In genomic region chr1:53859175-53859574, GRCm38 (mm10) we compare ENCODE assay signal across 35 mouse cellular contexts.
"Had no signal": no experiment of that assay in that cellular context is flagged by ENCODE, and none has a peak within 500 bp of the region (broad histone marks: within the 10 kb centered on the region; RNA-seq: fewer than 3 reads in every experiment).

No protein-coding gene starts in this region.

- H3K4me3 ChIP-seq: heart, embryonic 10.5 days; heart, embryonic 12.5 days; heart, embryonic 13.5 days; heart, embryonic 15.5 days; hindbrain, embryonic 10.5 days; hindbrain, embryonic 12.5 days; hindbrain, embryonic 13.5 days; hindbrain, embryonic 15.5 days; intestine, embryonic 15.5 days; kidney, embryonic 15.5 days; layer of hippocampus, adult 2 months; left cerebral cortex, adult 2 months had no signal

- H3K27me3 ChIP-seq: heart, embryonic 12.5 days; heart, embryonic 13.5 days; heart, embryonic 15.5 days; hindbrain, embryonic 12.5 days; hindbrain, embryonic 13.5 days; hindbrain, embryonic 15.5 days; intestine, embryonic 15.5 days; kidney, embryonic 15.5 days had no signal

- H3K36me3 ChIP-seq: heart, embryonic 10.5 days; heart, embryonic 13.5 days; heart, embryonic 15.5 days; hindbrain, embryonic 10.5 days; hindbrain, embryonic 12.5 days; hindbrain, embryonic 13.5 days; hindbrain, embryonic 15.5 days; intestine, embryonic 15.5 days; kidney, embryonic 15.5 days had no signal

- DNase-seq: heart, postnatal 10 days; heart, postnatal 14 days; heart, postnatal 36 days; heart, postnatal 4 days; kidney, adult 11 months; kidney, adult 18-20 months; kidney, adult 2 months; kidney, adult 8-10 months; kidney, adult 9 months; kidney, postnatal 10 days; kidney, postnatal 14 days; kidney, postnatal 25 days; kidney, postnatal 36 days; kidney, postnatal 4 days; layer of hippocampus, adult 9-11 months; layer of hippocampus, postnatal 36 days had no signal

- H3K4me2 ChIP-seq: heart, embryonic 12.5 days; heart, embryonic 13.5 days; heart, embryonic 15.5 days; hindbrain, embryonic 12.5 days; hindbrain, embryonic 13.5 days; hindbrain, embryonic 14.5 days; hindbrain, embryonic 15.5 days; intestine, embryonic 15.5 days; kidney, embryonic 15.5 days had no signal

- H3K27ac ChIP-seq: heart, embryonic 10.5 days; heart, embryonic 13.5 days; heart, embryonic 15.5 days; hindbrain, embryonic 10.5 days; hindbrain, embryonic 12.5 days; hindbrain, embryonic 13.5 days; hindbrain, embryonic 14.5 days; hindbrain, embryonic 15.5 days; hindbrain, postnatal 0 days; intestine, embryonic 15.5 days; kidney, embryonic 15.5 days; kidney, postnatal 0 days; layer of hippocampus, adult 2 months; left cerebral cortex, adult 2 months had no signal

- H3K9ac ChIP-seq: heart, embryonic 12.5 days; heart, embryonic 13.5 days; heart, embryonic 15.5 days; hindbrain, embryonic 12.5 days; hindbrain, embryonic 13.5 days; hindbrain, embryonic 14.5 days; hindbrain, embryonic 15.5 days; intestine, embryonic 15.5 days; kidney, embryonic 15.5 days had no signal

- ATAC-seq: hindbrain, embryonic 16.5 days; hindbrain, postnatal 0 days; inflammation-experienced regulatory T-cells, adult 6 months; intestine, embryonic 15.5 days; intestine, embryonic 16.5 days; intestine, postnatal 0 days had no signal

- H3K9me3 ChIP-seq: heart, embryonic 10.5 days; heart, embryonic 12.5 days; heart, embryonic 13.5 days; heart, embryonic 15.5 days; hindbrain, embryonic 10.5 days; hindbrain, embryonic 12.5 days; hindbrain, embryonic 13.5 days; hindbrain, embryonic 15.5 days; intestine, embryonic 15.5 days; kidney, embryonic 15.5 days had no signal

- H3K4me1 ChIP-seq: heart, embryonic 10.5 days; heart, embryonic 12.5 days; heart, embryonic 13.5 days; heart, embryonic 15.5 days; hindbrain, embryonic 10.5 days; hindbrain, embryonic 12.5 days; hindbrain, embryonic 13.5 days; hindbrain, embryonic 15.5 days; intestine, embryonic 15.5 days; kidney, embryonic 15.5 days had no signal
